Mouse (Mus musculus) lung, postnatal 0 days (tissue): ENCODE data around the gene Flt3.

Source experiments
- CTCF ChIP-seq: IDR thresholded peaks from 2 replicates; pipeline ENCODE4 v1.5.1; 2016; ENCODE audit warnings: antibody characterized with exemption, mild to moderate bottlenecking
- EP300 ChIP-seq: IDR thresholded peaks from 2 replicates; pipeline ENCODE4 v1.6.1; 2016; ENCODE audit warnings: antibody characterized with exemption, mild to moderate bottlenecking, control low read depth

DNA sequence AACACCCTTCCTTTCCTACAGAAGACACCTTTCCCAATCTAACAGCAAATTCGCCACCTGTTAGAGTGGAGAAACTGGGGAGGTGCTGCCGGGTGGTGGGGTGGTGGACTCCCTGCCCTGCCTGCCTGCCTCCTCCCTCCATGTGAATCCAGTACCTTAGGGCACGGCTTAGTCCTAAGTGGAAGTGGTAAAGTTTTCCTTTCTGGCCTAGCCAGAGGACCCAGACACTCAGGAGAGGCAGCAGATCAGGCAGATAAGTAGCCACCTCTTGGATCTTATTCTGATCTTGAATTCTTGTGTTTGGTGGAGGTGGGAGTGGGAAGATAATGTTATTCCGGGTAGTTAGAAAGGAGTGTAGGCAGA, 100.3 kb downstream of the Flt3 start:
- no peak for TF ChIP-seq CTCF
- no peak for TF ChIP-seq EP300
